Mouse (Mus musculus): ENCODE data around the gene Pard6b.

DNA sequence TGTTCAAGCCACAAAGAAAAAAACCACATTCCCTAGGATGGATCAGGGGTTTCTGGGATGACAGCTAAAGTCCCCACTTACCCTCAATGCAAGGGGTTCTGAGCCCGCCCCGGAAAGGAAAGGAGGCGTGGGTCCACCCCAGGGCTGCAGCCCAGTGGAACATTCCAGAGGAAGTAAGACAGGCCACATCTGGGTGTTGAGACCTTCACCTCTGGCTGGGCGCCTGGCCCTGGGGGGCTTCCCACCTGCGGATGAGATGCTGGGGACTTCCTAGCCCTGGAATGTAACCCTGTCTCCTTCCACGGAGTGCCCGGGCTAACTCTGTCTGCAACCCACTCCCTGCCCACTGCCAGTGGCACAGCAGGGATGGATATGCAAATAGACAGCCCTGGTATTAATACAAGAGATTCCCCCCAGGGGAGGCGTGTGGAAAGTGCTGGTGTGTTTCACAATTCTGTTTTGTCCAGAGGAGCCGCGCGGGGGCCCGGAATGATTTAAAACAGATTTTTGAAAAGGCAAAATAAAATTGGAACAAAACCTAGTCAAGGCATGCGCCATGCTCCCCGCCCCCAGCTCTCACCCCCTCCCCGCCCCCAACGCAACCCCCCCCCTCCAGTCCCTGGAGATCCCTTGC is 31.7 kb upstream of the Pard6b start:
- TF ChIP-seq CTCF (IDR thresholded peaks at IDR 0.05; ENCODE audit: borderline replicate concordance, extremely low read depth, insufficient read depth, insufficient read length), result no peak
- TF ChIP-seq POLR2A (IDR thresholded peaks at IDR 0.05; ENCODE audit: borderline replicate concordance, extremely low read depth, insufficient read depth, insufficient read length, poor library complexity, severe bottlenecking), result no peak
